Mouse (Mus musculus) cerebellum, adult (tissue): ENCODE measurements around the gene Ppp2ca.

Source experiments
- ATAC-seq: cut with Nextera tagmentation; 2 replicates; pipeline ENCODE4 v1.9.2; 2017; ENCODE audit warnings: mild to moderate bottlenecking, moderate library complexity, mixed read lengths; ENCODE audit not compliant: insufficient number of reproducible peaks, low FRiP score, low TSS enrichment

Ppp2ca gene

DNA sequence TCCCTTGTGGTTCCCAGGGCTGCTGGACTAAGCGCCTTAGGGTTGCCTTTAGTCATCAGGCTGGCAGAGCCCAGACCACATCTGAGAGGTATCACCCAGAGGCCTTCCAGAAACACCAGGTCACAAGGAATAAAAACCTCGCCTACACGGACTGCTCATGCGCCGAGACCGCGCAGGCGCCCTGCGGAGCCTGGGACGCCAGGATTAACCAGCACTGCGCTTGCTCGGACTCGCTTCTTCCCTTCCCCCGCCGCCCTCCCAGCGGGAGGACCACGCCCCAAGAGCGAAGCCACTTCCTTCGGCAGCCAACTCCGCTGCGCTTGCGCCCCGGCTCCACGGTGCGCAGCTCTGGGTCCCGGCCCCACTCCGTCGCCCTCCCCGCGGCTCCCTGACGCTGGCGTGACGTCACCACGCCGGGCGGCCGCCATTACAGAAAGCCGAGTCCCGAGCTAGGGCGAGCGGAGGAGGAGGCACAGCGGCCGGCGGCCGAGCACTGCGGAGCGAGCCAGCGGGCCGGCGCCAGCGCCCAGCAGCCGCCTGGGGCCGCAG lies at the start of gene Ppp2ca:
TSS of gene Ppp2ca (plus strand) at position 284 of the 549 bp plus-strand sequence.
- peak; percentile 95 for ATAC-seq

DNA sequence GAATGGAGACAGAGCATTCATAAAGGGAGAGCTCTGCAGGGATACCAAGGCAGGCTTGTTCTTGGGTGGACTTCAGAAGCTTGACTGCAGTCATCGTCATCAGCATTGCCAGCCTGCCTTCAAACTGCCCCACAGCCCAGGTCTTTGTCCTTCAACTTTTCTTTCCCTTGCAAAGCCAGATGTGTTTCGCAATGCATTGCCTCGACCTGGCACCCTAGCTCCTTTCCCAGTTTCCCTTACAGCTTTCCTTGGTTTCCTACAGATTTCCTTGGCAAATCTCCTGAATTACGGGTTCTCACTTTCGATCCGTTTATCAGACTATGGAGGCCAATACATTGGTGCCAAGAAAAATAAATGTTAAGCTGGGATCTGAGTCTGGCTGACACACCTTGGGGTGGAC lies 45.1 kb upstream of the Ppp2ca start:
- ATAC-seq: no peak

DNA sequence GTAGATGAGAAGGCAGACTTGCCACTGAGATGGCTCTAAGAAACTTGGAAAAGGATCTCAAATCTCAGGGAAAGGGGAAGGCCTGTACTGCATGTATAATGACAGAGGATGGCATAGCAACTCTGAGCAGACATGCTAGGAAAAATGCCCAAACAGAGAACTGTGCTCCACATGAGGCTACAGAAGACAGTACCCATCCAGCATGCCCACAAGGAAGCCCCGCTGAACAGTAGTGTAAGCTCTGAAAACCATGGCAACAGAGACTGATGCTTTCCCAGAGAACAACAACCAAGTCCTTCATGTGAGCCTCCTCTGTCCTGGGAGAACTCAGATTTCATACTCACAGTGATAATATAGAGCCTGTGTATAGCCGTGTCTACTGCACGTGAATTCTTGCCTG lies 43.8 kb upstream of the Ppp2ca start:
- no peak for ATAC-seq

DNA sequence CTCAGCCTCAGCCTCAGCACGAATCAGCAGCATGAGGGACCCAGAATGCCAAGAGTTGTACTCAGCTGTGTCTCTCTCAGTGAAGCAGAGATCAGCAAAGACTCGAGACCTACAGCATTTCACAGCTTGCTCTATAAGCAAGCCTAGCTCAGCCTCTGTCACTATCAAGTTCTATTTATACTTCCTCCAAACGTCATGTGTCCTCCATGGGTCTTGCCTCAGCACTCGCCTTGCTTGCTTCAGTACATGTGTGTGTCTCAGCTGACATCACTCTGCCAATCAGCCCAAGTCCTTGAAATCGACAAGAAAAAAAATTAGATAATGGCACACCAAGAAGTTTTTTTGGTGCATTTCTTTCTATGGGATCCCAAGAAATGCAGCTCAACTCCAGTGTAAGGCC lies 42.3 kb upstream of the Ppp2ca start:
- ATAC-seq: no peak

DNA sequence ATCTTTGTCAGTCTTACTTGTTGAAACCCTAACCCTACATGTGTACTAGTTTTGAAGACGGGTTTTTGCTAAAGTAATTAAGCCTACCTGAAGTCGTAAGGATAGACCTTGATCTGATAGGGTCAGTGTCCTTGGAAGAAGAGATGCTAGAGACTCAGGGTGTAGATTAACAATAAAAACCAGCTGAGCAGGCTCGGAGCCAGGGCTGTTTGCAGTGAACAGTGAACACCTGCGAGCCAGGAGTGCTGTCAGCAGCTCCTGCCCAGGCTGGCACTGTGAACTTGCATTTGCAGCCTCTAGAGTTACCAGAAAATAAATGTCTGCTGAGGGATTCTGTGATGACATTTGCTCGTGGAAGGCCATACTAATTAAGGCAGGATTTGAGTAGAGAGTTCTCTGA lies 39.5 kb upstream of the Ppp2ca start:
- no peak for ATAC-seq

DNA sequence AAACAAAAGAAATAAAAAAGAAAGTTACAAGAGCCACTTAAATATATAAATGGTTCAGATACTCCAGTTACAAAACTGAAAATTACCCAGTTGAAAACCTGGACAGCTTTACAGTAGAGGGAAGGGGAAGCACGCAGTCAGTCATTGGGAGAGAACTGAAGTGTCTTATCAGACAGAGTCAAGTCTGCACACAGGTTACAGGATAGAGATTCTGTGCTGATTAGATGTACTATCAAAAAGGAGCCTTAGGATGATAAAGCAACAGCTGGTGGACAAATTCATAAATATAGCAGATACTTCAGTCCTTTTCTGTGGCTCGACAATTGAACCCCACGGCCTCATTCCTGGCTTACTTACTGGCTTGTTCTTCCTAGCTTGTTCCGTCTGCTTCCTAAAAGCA lies 38.2 kb upstream of the Ppp2ca start:
- no peak for ATAC-seq

DNA sequence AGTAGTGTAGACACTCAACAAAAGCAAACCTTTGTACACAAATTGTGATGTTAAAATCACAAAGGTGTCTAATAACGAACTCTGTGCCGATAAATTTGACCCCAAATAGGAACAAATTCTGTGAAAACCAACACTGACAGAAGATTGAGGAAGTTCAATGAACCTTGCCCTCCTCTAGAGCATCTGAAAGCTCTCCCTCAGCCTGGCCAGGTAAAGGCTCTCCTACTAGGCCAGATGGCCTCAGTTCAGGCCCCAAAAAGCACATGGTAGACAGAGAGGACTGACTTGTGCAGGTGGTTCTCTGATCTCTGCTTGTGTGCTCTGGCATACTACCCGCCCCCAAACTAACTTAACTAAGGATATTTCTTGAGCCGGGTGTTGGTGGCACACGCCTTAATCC lies 36.1 kb upstream of the Ppp2ca start:
- ATAC-seq: no peak

DNA sequence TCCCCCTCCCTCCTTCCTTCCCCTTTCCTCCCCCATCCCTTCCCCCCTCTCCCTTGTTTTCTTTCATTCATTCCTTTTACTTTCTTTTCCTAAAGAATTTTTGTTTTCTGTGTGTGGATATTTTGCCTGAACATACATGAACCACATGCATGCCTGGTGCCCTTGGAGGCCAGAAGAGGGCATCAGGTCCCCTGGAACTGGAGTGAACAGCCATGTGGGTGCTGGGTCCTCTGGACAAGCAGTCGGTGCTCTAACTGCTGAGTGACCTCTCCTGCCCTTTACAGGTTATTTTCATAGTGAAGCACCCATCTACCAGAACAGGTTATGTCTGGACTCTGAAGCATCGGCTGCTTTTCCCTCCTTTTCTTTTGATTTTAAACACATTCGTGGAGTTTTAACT lies 34.1 kb upstream of the Ppp2ca start:
- no peak for ATAC-seq

DNA sequence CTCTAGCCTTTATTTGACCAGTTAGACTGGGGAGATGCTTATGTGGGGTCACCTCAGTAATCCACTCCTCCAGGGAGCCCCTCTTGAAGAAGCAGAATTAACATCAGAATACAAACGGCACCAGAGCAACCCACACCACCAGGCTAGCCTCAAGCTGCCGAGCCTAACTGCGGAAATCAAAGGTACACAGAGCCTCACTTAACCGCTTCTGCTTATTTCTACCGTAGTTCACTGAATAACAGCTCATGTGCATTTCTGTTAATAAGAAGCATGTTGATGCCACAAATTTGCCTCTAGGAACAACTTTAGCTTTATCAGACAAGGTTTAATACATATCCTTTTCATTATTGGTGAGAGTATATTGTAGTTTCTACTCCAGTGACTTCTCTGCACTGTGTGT lies 32.6 kb upstream of the Ppp2ca start:
- ATAC-seq: no peak

DNA sequence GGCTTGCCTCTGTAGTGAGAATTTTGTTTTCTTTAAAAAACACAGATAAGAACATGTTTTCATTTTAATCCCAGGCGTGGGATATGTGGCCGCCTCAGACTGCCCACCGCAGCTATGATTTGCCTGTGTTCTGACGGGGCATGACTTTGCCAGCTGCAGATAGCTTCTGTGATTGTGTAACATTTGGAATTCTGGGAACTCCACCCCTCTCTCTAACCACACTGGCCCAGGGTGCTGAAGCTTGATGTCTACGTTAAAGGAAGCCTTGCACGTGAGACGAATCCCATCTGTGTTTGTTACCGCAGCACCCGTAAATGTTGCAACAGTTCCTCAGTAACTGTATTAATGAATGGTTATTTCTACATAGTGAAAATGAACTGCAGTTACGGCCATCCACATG lies 26.7 kb upstream of the Ppp2ca start:
- no peak for ATAC-seq

DNA sequence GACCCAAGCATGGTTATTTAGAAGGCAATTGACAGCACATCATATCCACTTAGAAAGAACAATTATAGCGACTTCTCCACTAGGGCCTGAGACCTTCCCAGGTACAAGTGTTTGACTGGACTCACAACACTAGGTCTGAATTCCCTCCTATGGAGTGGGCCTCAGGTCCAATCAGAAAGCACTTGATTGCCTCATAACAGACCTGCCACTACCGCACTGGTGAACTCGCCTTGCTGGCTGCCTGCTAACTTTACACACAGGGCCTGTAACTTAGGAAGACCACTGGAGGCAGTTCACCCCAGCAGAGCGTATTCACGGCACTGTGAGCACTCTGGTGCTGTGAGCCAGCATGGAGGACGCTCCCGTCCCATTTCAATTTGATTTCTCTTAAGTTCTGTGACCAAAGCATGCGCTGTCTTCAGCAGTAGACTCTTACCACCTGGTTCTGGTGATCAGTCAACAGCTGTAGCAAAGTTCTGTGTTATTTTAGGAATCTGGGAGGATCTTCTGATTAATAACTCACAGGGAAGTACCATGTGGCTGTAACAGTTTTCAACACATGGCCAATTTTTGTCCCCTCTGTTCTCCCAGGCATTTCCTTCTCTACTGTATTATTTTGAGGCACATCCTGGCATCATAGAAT lies 24.8 kb upstream of the Ppp2ca start:
- ATAC-seq: no peak

DNA sequence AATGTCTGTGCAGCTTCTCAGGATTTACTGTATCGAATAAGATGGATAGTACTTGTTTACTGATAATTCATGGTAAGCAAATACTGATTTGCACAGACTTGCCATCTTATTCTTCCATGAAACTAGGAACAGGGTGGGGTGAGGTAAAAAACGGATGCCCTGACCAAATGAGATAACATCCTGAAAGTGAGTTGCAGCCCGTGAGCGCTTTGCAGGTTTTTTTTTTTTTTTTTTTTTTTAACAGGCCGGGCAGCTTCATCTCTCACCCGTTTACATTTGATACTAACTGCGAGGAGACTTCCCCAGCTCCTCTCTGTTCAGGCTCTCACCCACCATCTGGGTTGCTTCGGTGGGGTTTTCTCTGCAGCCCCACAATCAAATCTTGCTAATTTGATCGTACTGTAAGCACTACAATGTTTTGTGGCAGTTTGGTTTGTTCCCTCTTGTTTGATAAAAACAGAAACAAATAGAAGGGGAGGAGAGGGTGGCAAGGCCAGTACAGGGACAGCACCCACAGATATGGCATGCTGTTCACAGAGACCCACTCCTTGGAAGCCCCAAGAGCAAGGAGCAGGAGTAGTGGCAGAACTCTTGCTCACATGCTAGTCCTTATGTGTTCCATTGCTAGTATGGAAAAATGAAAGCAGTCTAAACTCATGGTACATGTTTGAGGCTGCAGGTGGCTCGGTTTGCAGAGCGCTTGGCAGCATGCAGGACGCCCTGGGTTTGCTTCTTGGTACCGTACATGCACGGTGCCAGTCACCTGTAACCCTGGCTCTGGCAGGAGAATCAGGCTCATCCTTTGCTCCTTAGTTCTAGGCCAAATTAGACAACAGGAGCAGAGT lies 23.6 kb upstream of the Ppp2ca start:
- ATAC-seq: no peak

DNA sequence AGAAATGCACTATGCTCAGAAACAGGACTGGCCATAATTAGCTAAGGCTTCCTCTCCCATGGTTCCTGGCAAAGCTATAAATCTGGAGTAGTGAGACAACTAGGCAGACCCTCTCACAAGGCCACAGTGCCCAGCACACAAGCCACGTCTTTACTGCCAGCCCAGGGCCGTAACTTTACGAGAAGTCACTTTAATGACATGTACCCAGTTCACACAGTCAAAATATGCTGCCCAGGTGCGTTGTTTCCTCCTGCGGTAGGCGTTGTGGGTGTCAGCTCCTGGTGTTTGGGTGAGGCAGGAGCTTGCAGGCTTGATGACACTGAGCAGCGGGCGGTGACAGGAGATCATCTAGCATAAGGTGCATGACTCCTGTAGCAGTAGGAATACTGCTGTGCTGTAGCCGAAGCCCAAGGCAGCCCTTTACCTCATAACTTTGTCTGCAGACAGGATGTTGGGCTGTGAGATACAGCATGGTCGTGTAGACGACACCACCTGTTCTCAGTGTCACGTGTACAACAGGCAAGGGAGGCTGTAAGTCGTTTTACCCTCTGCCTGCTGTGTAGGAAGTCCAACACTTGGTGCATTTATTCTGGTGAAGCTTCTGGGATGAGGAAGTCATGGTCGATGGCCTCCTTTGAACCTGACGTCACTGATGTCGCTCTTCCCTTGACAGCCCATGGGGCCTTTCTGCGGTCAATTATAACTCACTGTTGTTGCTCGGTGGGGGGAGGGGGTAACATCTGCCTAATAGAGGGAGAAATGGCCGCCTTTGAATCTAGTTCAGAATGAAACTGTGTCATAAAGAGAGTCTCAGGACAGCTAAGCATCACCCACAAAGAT lies 22.5 kb upstream of the Ppp2ca start:
- no peak for ATAC-seq

DNA sequence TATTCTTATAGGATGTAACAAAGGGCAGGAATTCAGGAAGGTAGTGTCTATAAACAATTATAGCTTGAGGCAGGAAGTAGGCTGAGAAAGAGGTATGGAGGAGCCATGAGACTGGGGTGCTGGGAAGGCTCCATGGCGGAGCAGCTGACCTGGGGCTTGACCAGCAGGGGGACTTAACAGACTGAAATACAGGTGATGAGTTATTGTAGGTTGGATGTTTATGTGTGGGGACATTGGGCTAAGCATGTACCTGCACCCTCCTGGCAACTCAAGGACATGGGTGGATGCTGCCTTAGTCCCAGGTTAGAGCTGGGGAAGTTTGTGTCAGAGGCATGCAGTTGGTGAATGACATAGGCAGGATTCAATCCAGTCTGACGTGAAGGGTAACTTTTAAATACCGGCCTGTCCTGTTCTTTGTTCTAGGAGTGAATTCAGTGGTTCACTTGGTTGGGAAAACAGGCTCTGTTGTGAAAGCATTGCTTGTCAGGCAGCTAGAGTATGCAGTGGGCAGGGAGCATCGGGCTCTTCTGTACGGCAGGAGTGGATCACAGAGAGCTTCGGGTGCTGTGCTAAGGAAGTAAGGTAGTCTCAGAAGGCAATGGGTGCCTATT lies 21.6 kb upstream of the Ppp2ca start:
- no peak for ATAC-seq

DNA sequence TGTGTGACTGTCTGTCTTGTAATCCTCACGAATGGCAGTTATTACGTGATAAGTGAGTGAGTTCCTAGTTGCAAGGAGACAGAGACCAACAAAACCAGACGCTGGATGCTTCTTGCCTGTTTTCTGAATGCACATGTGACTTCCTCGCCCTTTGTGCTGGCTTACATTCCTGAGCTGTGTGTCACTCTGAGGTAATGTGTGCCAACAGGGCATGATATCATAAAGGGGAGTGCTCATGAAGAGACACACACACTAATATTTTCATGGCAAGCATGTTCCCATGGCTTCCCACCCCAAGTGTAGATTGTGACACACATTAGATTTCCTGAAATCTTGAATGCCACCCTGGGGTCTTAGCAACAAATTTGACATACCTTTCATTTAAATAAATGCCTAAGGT lies 20.5 kb upstream of the Ppp2ca start:
- ATAC-seq: no peak

DNA sequence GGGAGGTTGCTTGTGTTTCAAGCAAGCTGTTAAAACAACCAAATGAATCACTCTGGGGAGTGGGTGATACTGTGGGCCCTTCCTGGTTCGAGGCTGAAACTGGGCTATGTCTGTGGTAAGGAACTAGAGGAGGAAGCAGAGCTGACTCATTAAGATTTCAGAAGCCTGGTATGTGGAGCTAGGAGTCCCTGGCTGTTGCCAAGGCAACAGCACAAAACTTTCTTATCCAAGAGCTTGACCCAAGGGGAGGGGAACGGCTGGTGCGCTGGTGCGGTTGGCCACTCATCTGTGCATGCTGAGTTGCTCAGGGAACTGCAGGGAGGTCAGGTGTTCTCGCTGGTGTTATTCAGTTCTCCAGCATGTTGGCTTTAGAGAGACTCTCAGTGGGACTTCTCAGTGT lies 18.5 kb upstream of the Ppp2ca start:
- ATAC-seq: no peak

DNA sequence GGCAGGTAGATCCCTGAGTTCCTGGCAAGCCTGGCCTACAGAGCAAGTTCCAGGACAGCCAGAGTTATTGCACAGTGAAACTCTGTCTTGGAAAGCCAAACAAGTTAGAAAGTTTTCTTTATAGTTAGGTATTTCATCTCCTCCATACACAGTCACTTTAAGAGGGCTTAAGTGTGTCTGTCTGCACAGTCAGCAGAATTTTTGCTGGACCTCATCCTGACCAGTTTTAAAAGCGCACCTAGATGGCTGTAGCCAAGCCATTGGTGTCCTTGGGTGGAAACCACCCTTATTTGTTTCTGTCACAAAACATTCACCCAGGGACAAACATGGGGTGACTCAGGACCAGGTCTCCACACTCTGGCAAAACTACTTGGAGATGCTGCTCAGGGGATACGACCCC lies 17.8 kb upstream of the Ppp2ca start:
- ATAC-seq: no peak

DNA sequence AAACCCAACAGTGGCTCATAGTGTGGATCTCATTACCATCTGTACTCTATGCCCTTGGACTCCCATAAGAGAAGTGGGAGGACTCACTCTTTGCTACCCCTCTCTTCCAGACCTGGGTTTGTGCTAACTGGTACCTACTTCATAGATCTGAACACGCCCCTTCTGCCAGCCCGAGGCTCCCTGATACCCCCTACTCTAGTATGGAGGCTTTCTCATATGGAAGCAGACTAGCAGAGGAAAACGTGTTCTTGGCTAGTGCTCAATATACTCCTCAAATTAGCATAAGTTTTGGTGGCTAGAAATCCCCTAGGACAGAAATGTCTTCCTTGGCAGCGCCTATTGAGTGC lies 12.7 kb upstream of the Ppp2ca start:
- no peak for ATAC-seq

DNA sequence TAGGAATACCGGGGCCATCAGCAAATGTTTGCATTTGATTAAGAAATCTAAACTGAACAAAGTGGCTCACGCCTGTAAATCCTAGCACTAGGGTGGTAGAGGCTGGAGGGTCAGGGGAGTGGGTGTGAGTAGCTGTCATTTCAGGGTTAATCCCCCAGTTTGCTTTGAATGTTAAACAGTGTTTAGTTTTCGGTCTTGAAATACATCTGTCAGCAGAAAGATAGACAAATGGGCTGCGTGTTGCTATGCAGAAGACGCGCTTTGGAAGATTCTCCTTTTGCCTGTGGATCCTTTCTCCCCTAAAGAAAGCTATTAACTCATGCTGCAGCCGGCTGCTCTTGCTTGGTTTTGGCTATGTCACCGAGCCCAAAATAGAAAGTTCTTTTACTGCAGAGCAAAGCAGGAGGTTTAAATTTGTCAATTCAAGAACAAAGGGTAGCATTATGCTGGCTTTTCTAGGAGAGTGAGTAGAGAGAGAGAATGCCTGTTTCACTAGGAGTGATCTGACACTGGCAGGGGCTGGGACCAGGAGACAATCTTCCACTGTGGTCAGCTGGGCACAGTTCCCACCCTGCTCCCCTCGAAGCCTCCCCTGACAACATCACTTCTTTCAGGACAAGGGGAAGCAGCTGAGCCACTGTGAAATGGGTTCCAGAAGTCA lies 12.1 kb upstream of the Ppp2ca start:
- no peak for ATAC-seq

DNA sequence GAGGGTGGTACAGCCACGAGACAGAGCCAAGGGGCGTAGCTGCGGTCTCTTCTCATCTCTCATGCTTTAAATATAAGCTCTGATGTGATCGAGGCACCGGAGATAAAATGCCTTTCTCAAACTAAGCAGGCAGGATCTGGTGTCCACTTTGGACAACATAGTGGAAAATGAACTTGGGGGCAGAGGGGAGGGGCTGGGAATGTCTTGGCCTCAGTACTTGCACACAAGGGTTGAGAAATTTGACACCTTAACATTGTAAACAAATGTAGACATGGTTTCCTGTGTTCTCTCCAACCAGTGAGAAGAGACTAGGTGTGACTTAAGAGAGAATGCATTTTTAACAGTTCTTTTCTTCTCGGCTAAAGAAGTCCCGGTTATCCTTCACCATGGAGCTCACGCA lies 9.2 kb upstream of the Ppp2ca start:
- no peak for ATAC-seq
